In the genomic region with DNA sequence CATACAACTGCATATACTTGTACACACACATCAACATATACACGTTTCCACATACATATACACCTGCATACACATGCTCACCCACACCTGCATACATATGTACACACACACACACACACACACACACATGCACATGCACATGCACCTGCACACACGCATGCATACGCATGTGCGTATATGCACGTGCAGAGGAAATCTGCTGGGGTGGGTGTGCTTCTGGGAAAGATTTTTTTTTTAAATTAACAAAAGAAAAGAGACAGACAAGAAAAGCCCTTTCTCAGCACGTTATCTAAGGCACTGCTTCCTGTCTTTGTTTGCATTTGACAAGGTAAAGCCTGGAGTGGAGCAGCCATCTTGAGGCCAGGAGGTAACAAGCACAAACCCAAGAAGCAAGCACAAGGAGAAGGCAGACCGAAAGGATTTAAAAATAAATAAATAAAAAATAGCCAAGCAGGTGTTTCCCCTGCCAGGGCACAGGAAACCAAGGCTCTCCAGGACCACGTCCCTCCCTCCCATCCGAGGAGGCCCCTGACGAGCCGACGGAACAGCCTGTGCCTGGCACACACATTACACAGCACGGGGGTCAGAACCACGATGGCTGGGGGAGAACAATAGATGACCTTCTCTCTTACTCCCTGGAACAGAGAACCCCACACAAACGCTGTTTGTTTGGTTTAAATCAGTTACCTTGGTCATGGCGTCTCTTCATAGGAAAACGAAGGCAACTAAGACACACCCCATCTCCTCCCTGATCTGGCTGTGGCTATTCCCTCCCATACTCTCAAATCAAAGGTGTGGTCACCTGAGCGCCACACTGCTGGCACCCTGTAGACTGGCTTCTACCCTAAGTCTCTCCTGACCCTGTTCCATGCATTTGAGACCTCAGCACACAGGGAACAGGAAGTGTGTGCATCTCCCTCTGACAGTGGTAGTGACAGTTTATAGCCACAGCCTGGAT, we compare ENCODE assay signal across 11 mouse cellular contexts. TPM values are rescaled to one million over a fixed set of nuclear protein-coding genes. Genes with fewer than 3 reads are reported as not detected.
DNase-seq lines count a peak whose midpoint lies in the region; ATAC-seq and TF ChIP-seq lines count a peak whose summit lies in the region.
"Had no signal": no experiment of that assay in that cellular context is flagged by ENCODE, and none has a peak within 500 bp of the region (broad histone marks: within the 10 kb centered on the region; RNA-seq: fewer than 3 reads in every experiment).

No protein-coding gene starts in this region.

- DNase-seq in kidney, adult 11 months, result no peak
- peak; percentile 96 for DNase-seq in R1 (ENCODE audit: low read depth, low spot score)
- peak; percentile 30 for DNase-seq in heart, postnatal 0 days (ENCODE audit: low spot score)
- peak; percentile 31 for DNase-seq in naive thymus-derived CD4-positive, alpha-beta T cell, adult 2 months (ENCODE audit: low read depth)
- no peak for DNase-seq in embryo, embryonic 9.5 days (ENCODE audit: extremely low spot score)
- DNase-seq in gastrocnemius, adult 2 months, result no peak
- DNase-seq in right cerebral cortex, postnatal 14 days, result no peak
- DNase-seq: gastrocnemius, postnatal 10 days had no signal

- no peaks in the 10 kb centered on the region for H3K9me3 ChIP-seq in kidney, embryonic 15.5 days (replicated peaks)
- no peaks in the 10 kb centered on the region for H3K9me3 ChIP-seq in heart, postnatal 0 days (replicated peaks; ENCODE audit: control insufficient read depth, low read length)
- H3K9me3 ChIP-seq: limb, embryonic 13.5 days; neural tube, embryonic 12.5 days had no signal

- intact Hi-C loops in gastrocnemius, adult 2 months (cut with DNase I), result no loop called here

- ATAC-seq in kidney, embryonic 15.5 days (replicated peaks; ENCODE audit: low FRiP score), result no peak
- peak; percentile 52; the same call in 1 of the 2 replicates for ATAC-seq in heart, postnatal 0 days (ENCODE audit: insufficient read depth, low read depth)

- H3K27ac ChIP-seq in kidney, embryonic 15.5 days, result peak overlapping the region; percentile 73
- peak overlapping the region; percentile 31 for H3K27ac ChIP-seq in heart, postnatal 0 days (ENCODE audit: low read depth)
- H3K27ac ChIP-seq in gastrocnemius, adult 2 months, result no peak overlapping the region
- H3K27ac ChIP-seq: limb, embryonic 13.5 days; neural tube, embryonic 12.5 days had no signal

- H3K4me3 ChIP-seq in kidney, embryonic 15.5 days (replicated peaks), result no peak overlapping the region
- no peak overlapping the region for H3K4me3 ChIP-seq in heart, postnatal 0 days (ENCODE audit: low read depth, low read length)
- no peak overlapping the region for H3K4me3 ChIP-seq in gastrocnemius, adult 2 months
- H3K4me3 ChIP-seq: limb, embryonic 13.5 days; neural tube, embryonic 12.5 days had no signal

- no peaks in the 10 kb centered on the region for H3K27me3 ChIP-seq in kidney, embryonic 15.5 days
- H3K27me3 ChIP-seq in heart, postnatal 0 days (ENCODE audit: control insufficient read depth, insufficient read depth, low read length), result no peaks in the 10 kb centered on the region
- H3K27me3 ChIP-seq: limb, embryonic 13.5 days; neural tube, embryonic 12.5 days had no signal

- H3K36me3 ChIP-seq in kidney, embryonic 15.5 days, result no peaks in the 10 kb centered on the region
- no peaks in the 10 kb centered on the region for H3K36me3 ChIP-seq in heart, postnatal 0 days (replicated peaks; ENCODE audit: control insufficient read depth, insufficient read depth, low read length)
- H3K36me3 ChIP-seq: limb, embryonic 13.5 days; neural tube, embryonic 12.5 days had no signal

- WGBS in kidney, embryonic 15.5 days, result 61% methylated on average over 18 of the region's 18 CpGs
- WGBS in heart, postnatal 0 days, result 54% methylated on average over 18 of the region's 18 CpGs

- H3K9ac ChIP-seq in kidney, embryonic 15.5 days, result no peak overlapping the region
- H3K9ac ChIP-seq in heart, postnatal 0 days (replicated peaks; ENCODE audit: low read depth, low read length), result no peak overlapping the region
- H3K9ac ChIP-seq: limb, embryonic 13.5 days; neural tube, embryonic 12.5 days had no signal

- TF ChIP-seq CTCF in heart, postnatal 0 days (IDR thresholded peaks at IDR 0.05; ENCODE audit: low read depth), result no peak
- no peak for TF ChIP-seq CTCF in gastrocnemius, adult 2 months (IDR thresholded peaks at IDR 0.05)

- H3K4me2 ChIP-seq in kidney, embryonic 15.5 days, result no peak overlapping the region
- H3K4me2 ChIP-seq in heart, postnatal 0 days (ENCODE audit: low read depth, low read length), result peak overlapping the region; percentile 16; the same call in 1 of the 2 replicates
- H3K4me2 ChIP-seq: limb, embryonic 13.5 days; neural tube, embryonic 12.5 days had no signal

- H3K4me1 ChIP-seq in kidney, embryonic 15.5 days, result no peaks in the 10 kb centered on the region
- peaks cover 18% of the 10 kb centered on the region; the same call in 1 of the 2 replicates for H3K4me1 ChIP-seq in heart, postnatal 0 days (ENCODE audit: control insufficient read depth, insufficient read depth)

- TF ChIP-seq EP300 in heart, postnatal 0 days (IDR thresholded peaks at IDR 0.05; ENCODE audit: low read depth), result no peak

RNA-seq across cellular contexts. Expression of gene Coro2b, which starts 39.4 kb away (rescaled TPM):
- 16.8 and 19.1 TPM in 2 replicates for polyA plus RNA-seq in kidney, embryonic 15.5 days (2015; fragmentation: Nextera tagmentation; extraction: Ambion mirVana)
- total RNA-seq in heart, postnatal 0 days (2014; rRNA removed; ENCODE audit: low replicate concordance), result 9.1 and 45.9 TPM in 2 replicates
- polyA plus RNA-seq in heart, postnatal 0 days (2015; fragmentation: Nextera tagmentation; extraction: Ambion mirVana), result 5.1 and 5.5 TPM in 2 replicates
- 1 to 10 TPM; 6.7 to 8.7 TPM for total RNA-seq in gastrocnemius, adult 2 months (2021)

Comparison
In these comparisons a context has a peak if more than half of its experiments do, and no peak if none do; other contexts are left out.
1. DNase-seq: peak in R1 (single experiment), heart, postnatal 0 days (single experiment) and naive thymus-derived CD4-positive, alpha-beta T cell, adult 2 months (single experiment); none in kidney, adult 11 months (single experiment), embryo, embryonic 9.5 days (single experiment), gastrocnemius, adult 2 months (single experiment) and right cerebral cortex, postnatal 14 days (single experiment).